Mouse (Mus musculus) limb, embryonic 11.5 days (tissue): Measurements from ENCODE around the gene Defb45. TPM values are rescaled to one million over a fixed set of nuclear protein-coding genes. Genes with fewer than 3 reads are reported as not detected.

ENCODE experiments used
- ATAC-seq: fragments of 200-750 bp; cut with Nextera tagmentation; 2 replicates; pipeline ENCODE4 v1.8.0; 2017; ENCODE audit warnings: low read depth; ENCODE audit not compliant: insufficient number of reproducible peaks, low FRiP score, low TSS enrichment
- DNase-seq: peaks from one replicate; pipeline ENCODE4 v3.0.0-alpha.2; 2015; ENCODE audit warnings: low spot score
- H3K27ac ChIP-seq: fragments of 300-500 bp; sonication (generic); replicated peaks from 2 replicates; pipeline ENCODE4 v1.5.1; 2014; ENCODE audit warnings: low read depth, mild to moderate bottlenecking, low read length
- H3K27me3 ChIP-seq: fragments of 300-500 bp; sonication (generic); 2 replicates; pipeline ENCODE4 v1.6.1; 2014; ENCODE audit warnings: mild to moderate bottlenecking, low read length, mixed read lengths; ENCODE audit not compliant: control insufficient read depth, insufficient read depth
- H3K36me3 ChIP-seq: fragments of 300-500 bp; sonication (generic); 2 replicates; pipeline ENCODE4 v1.6.1; 2014; ENCODE audit warnings: mild to moderate bottlenecking, low read length, moderate library complexity, mixed read lengths; ENCODE audit not compliant: control insufficient read depth, insufficient read depth
- H3K4me1 ChIP-seq: fragments of 300-500 bp; sonication (generic); 2 replicates; pipeline ENCODE4 v1.6.1; 2014; ENCODE audit warnings: low read length, mixed read lengths; ENCODE audit not compliant: control insufficient read depth, insufficient read depth
- H3K4me2 ChIP-seq: fragments of 300-500 bp; sonication (generic); 2 replicates; pipeline ENCODE4 v1.6.1; 2014; ENCODE audit warnings: low read depth, mild to moderate bottlenecking, moderate library complexity; ENCODE audit not compliant: severe bottlenecking
- H3K4me3 ChIP-seq: fragments of 300-500 bp; sonication (generic); 2 replicates; pipeline ENCODE4 v1.5.1; 2014; ENCODE audit warnings: low read depth, low read length
- H3K9ac ChIP-seq: fragments of 300-500 bp; sonication (generic); 2 replicates; pipeline ENCODE4 v1.6.1; 2014; ENCODE audit warnings: mild to moderate bottlenecking, low read length
- H3K9me3 ChIP-seq: fragments of 300-500 bp; sonication (generic); 2 replicates; pipeline ENCODE4 v1.6.1; 2016; ENCODE audit warnings: low read length; ENCODE audit not compliant: control insufficient read depth
- WGBS: fragments of 180-500 bp; shearing (Covaris S2); extraction: QIAGEN DNeasy Blood & Tissue Kit; methylation state at CpG from one replicate; pipeline ENCODE4 v1.1.7; 2014; 5-methylcytosine and 5-hydroxymethylcytosine counted together
- polyA plus RNA-seq: library from polyadenylated mRNA; unstranded; fragments of >200 nt; fragmentation: Nextera tagmentation; extraction: Ambion mirVana; gene quantifications from 2 replicates; pipeline ENCODE4 v1.2.1, GENCODE M21; 2014

Defb45 gene
- polyA plus RNA-seq, 1 experiment from 2014 or later: not detected

DNA sequence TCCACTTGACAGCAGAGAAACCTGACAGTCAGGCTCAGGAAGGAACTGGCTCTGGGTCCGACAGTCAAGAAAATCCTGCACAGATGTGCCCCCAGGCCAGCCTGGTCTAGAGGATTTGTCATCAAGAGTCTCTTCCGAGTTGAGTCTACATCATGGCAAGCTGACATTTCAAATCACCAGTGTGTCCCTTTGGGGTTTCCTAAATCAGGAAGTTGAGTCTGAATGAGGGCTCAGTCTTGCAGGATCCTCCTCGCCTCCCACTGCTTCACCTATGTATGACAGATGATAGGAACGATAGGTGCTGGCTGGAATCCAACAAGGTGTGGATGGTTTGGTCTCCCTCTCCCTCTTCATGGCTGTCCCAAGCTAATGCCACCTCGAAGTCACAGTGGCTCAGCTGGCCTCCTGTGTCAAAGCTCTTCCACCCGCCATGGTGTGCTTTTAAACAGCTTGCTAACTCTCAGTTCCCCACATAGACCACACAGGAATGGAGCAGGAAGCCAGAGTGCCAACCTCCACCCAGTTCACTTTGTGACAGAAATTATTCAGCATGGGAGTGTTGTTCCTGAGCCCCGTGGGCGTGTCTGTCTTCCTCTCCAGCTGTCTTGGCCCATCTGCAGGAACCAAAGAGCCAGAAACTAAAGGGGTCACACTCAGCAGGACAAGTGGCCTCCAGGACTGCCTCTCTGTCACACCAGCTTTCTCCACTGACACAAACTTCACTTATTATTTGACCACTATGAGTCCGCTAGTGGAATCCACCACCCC, 21.4 kb upstream of the Defb45 start:
- no peak for ATAC-seq
- H3K4me2 ChIP-seq: no peak overlapping the region
- H3K9ac ChIP-seq: no peak overlapping the region
- peaks cover 4% of the 10 kb centered on the region for H3K27me3 ChIP-seq
- no peaks in the 10 kb centered on the region for H3K36me3 ChIP-seq
- H3K9me3 ChIP-seq: no peaks in the 10 kb centered on the region
- 73% methylated on average over 9 of the region's 9 CpGs for WGBS
- no peak for DNase-seq
- no peaks in the 10 kb centered on the region for H3K4me1 ChIP-seq
- H3K4me3 ChIP-seq: no peak overlapping the region
- H3K27ac ChIP-seq: no peak overlapping the region

DNA sequence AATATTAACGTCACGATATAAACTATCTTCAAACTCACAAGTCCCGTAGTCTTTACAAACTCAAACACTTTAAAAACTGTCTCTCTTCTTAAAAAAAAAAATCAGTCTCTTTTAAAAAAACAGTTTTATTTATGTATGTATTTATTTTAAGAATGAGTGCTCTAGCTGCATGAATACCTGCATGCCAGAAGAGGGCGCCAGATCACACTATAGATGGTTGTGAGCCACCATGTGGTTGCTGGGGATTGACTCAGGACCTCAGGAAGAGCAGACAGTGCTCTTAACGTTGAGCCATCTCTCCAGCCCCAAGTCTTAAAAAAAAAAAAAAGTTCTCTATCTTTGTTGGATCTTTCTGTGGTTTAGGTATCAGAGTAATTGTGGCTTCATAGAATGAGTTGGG, 18.2 kb upstream of the Defb45 start:
- 58% methylated on average over 5 of the region's 5 CpGs for WGBS
- no peaks in the 10 kb centered on the region for H3K36me3 ChIP-seq
- no peak for ATAC-seq

GRCm38 (mm10) chr2:152616470-152616869, 17.3 kb upstream of the Defb45 start:
- no peak overlapping the region for H3K9ac ChIP-seq
- no peaks in the 10 kb centered on the region for H3K27me3 ChIP-seq
- WGBS: 71% methylated on average over 6 of the region's 6 CpGs
- ATAC-seq: no peak
- no peaks in the 10 kb centered on the region for H3K4me1 ChIP-seq
- no peak for DNase-seq
- no peak overlapping the region for H3K4me2 ChIP-seq
- no peaks in the 10 kb centered on the region for H3K9me3 ChIP-seq
- no peak overlapping the region for H3K4me3 ChIP-seq
- no peaks in the 10 kb centered on the region for H3K36me3 ChIP-seq
- H3K27ac ChIP-seq: no peak overlapping the region

More for the DNA sequence above, 18.2 kb upstream of the Defb45 start:
- no peak overlapping the region for H3K4me2 ChIP-seq
- no peaks in the 10 kb centered on the region for H3K27me3 ChIP-seq
- H3K4me3 ChIP-seq: no peak overlapping the region
- H3K9ac ChIP-seq: no peak overlapping the region
- DNase-seq: no peak
- no peaks in the 10 kb centered on the region for H3K4me1 ChIP-seq
- H3K27ac ChIP-seq: no peak overlapping the region
- no peaks in the 10 kb centered on the region for H3K9me3 ChIP-seq

GRCm38 (mm10) chr2:152615563-152615962, 16.4 kb upstream of the Defb45 start:
- peak; percentile 66 for DNase-seq
- H3K27me3 ChIP-seq: no peaks in the 10 kb centered on the region
- H3K36me3 ChIP-seq: no peaks in the 10 kb centered on the region
- no peak overlapping the region for H3K9ac ChIP-seq
- H3K4me2 ChIP-seq: no peak overlapping the region
- no peaks in the 10 kb centered on the region for H3K4me1 ChIP-seq
- no peak overlapping the region for H3K27ac ChIP-seq
- no peak for ATAC-seq
- H3K9me3 ChIP-seq: no peaks in the 10 kb centered on the region
- WGBS: 12% methylated on average over 7 of the region's 7 CpGs
- H3K4me3 ChIP-seq: no peak overlapping the region

DNA sequence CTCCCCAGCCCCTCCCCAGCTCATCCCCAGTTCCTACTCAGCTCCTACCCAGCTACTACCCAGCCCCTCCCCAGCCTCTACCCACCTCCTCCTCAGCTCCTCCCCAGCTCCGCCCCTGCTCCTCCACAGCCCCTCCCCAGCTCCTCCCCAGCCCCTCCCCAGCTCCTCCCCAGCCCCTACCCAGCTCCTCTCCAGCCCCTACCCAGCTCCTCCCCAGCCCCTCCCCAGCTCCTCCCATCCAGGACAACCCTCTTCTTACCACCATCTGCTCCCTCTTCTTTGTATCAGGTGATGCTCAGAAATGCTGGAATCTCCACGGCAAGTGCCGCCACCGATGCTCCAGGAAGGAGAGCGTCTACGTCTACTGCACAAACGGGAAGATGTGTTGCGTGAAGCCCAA, 13.0 kb upstream of the Defb45 start:
- Histone ChIP-seq H3K4me3 (no peak overlapping the region), H3K36me3 (no peaks in the 10 kb centered on the region), H3K9ac (no peak overlapping the region), H3K4me2 (peak overlapping the region; percentile 10; the same call in 1 of the 2 replicates), H3K4me1 (no peaks in the 10 kb centered on the region), H3K9me3 (no peaks in the 10 kb centered on the region), H3K27me3 (no peaks in the 10 kb centered on the region), H3K27ac (no peak overlapping the region)
- ATAC-seq (no peak), DNase-seq (no peak)
- 27% methylated on average over 7 of the region's 8 CpGs for WGBS

DNA sequence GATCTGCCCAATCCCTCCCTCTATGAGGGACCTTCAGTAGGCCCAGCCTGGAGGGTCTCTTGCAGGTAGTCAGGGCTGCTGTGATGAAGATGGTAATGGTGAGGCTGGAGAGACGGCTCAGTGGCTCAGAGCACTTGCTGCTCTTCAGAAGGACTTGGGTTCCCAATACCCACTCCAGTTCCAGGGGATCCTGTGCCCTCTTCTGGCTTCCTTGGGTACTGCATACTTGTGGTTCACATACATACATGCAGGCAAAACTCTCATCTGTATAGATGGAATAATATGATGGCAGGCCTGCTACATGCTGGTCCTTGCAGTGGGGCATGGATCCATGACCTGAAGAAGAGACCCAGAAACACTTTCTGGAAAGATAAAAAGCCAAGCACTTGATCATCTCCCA, 9.5 kb upstream of the Defb45 start:
- DNase-seq: no peak
- ATAC-seq: no peak
- Histone ChIP-seq H3K4me2 (no peak overlapping the region), H3K4me3 (no peak overlapping the region), H3K27me3 (no peaks in the 10 kb centered on the region), H3K9me3 (no peaks in the 10 kb centered on the region), H3K4me1 (no peaks in the 10 kb centered on the region), H3K36me3 (no peaks in the 10 kb centered on the region), H3K9ac (no peak overlapping the region), H3K27ac (no peak overlapping the region)
- 96% methylated on average over 1 of the region's 1 CpGs for WGBS

- Histone ChIP-seq H3K4me1 (no peaks in the 10 kb centered on the region), H3K4me2 (no peak overlapping the region), H3K36me3 (no peaks in the 10 kb centered on the region), H3K9ac (no peak overlapping the region), H3K27me3 (no peaks in the 10 kb centered on the region), H3K9me3 (no peaks in the 10 kb centered on the region), H3K27ac (no peak overlapping the region), H3K4me3 (no peak overlapping the region)
- no peak for ATAC-seq
- no peak for DNase-seq
- WGBS: 51% methylated on average over 6 of the region's 6 CpGs
These were observed 8.5 kb upstream of the Defb45 start for GRCm38 (mm10) chr2:152607746-152608145.

DNA sequence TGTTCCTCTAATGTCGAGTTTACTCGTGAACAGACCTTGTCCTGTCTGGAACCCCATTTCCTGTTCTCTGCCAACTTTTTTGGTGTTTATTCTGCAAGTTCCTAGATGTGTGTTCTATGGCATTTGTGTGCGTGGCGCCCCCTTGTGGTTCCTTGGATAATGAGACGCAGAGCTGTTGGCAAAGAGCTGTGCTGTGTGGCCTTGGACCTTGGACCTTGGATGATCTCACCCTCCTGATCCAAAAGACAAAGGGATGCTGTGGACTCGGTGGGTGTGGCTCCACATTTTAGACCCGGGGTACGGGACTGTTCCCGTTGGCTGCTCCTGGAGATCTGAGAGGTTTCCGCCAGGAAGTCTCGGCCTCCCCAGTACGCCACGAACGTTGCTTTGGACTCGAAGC, 4.9 kb upstream of the Defb45 start, which contains the start of gene Defb36:
Gene Defb36 (plus strand): TSS at position 271 of the 400 bp plus-strand sequence.
- no peaks in the 10 kb centered on the region for H3K4me1 ChIP-seq
- no peak within 1 kb of the TSS for H3K4me2 ChIP-seq
- no peak within 1 kb of the TSS for H3K4me3 ChIP-seq
- DNase-seq (peak; percentile 49), ATAC-seq (no peak)
- no peaks in the 10 kb centered on the region for H3K9me3 ChIP-seq
- 85% methylated on average over 15 of the region's 15 CpGs for WGBS
- no peak within 1 kb of the TSS for H3K9ac ChIP-seq
- H3K36me3 ChIP-seq: no peaks in the 10 kb centered on the region
- H3K27ac ChIP-seq: no peak within 1 kb of the TSS
- H3K27me3 ChIP-seq: no peaks in the 10 kb centered on the region
